Mouse (Mus musculus) bone marrow macrophage, adult 2 months (primary cell): Measurements from ENCODE around the gene Atp5d.

ENCODE experiments used
- CTCF ChIP-seq: IDR thresholded peaks from 2 replicates; pipeline ENCODE4 v1.5.1; 2012; ENCODE audit warnings: low read depth, mild to moderate bottlenecking, low read length, moderate library complexity
- POLR2A ChIP-seq: IDR thresholded peaks from 2 replicates; pipeline ENCODE4 v1.6.1; 2012; ENCODE audit warnings: mild to moderate bottlenecking, low read depth, low read length, borderline replicate concordance

GRCm38 (mm10) chr10:80098630-80099029 lies 39.8 kb upstream of the Atp5d start:
- TF ChIP-seq CTCF = no peak
- TF ChIP-seq POLR2A = no peak
